Mouse (Mus musculus): ENCODE measurements at regions not wholly inside any gene's neighbourhood (a gene's known extent, or its start where the extent isn't known, plus 50 kb on each side); places are given as distances from the start of the nearest gene placed in this dataset.
A peak's percentile ranks its signal among the peaks of the same experiment; 100 is the strongest.
"Not testable (repeated sequence)": the region's sequence is repeated elsewhere in the genome, so short reads cannot be mapped to it uniquely, and the experiment has no call there.

DNA sequence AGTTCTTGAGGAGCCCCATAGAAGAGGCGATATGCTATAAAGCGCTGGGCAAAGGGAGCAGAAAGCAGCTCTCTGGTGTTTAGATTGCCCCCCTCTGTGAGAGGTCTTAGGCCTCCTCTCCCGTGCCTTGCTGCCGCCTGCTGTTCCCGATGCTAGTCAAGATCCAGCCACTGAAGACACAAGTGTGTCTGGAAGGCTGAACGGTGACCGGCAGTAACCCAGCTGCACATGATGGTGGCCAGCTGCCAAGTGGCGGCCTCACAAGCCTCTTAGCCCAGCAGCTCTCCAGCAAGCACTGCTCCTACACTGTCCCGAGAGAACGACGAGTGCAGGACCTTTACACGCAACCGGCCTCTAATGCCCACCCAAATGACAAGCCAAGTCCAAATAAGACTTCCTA is 104.1 kb upstream of the Abca1 start:
- DNase-seq (ENCODE audit: low spot score), result peak; percentile 88

DNA sequence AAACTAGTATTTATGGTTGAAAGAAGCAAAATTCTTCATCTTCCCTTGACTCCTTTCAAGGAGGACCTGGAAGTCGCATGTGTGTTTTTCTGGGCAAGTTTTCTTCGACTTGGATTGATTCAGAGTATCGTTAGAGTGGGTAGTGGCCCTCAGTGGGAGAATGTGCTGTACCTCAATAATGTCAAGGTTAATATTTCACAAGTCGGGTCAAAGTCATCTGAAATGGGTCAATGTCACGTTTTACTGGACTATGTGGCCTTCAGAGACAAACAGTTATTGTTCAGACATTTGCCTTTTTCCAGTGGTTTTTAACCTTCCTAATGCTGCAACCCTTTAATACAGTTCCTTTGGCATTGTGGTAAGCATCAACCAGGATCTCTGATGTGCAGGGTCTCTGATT is 102.8 kb upstream of the Abca1 start:
- no peak for DNase-seq (ENCODE audit: low spot score)

DNA sequence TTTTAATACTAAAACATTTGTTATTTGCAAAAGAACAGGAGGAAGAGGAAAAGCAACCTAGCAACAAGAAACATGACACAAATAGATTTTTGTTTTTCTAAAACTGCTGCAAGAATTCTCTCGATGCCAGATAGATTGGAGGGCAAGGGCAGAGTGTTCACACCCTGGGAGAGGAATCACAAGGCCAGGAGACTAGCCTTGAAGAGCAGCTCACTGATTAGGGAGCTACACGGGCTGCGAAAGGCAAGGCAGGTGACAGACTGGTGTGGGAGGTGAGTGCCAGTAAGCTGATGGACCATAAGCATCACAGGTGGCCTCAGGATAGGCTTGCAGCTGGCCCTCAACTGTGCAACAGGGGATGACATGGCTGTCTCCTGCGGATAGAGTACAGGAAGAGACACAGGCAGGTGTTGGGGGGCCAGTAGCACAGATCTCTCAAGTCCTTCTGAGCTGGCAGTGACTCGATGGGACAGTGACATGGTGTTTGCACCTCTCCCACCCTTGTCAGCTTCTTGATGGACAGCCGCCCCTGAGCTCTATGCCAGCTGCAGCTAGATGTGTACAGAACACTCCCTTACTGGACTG is 102.0 kb upstream of the Abca1 start:
- DNase-seq (ENCODE audit: low spot score), result no peak

DNA sequence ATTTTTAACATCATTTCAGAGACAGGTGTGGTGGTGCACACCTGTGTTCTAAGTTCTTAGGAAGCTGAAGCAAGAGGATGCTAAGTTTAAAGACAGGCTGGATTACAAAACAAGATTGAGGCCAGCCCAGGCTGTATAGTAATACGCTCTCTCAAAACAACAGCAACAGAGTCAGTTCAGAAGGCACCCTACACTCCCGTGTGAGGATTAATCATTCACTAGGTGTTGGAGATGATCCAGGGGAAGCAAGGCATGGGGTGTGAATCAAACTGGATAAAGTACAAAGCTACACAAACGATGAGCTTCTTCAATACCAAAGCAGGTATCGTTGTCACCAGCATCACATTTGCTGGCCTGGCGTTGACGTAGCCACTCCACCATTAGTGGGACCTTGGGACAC is 99.3 kb upstream of the Abca1 start:
- DNase-seq (ENCODE audit: low spot score), result no peak

DNA sequence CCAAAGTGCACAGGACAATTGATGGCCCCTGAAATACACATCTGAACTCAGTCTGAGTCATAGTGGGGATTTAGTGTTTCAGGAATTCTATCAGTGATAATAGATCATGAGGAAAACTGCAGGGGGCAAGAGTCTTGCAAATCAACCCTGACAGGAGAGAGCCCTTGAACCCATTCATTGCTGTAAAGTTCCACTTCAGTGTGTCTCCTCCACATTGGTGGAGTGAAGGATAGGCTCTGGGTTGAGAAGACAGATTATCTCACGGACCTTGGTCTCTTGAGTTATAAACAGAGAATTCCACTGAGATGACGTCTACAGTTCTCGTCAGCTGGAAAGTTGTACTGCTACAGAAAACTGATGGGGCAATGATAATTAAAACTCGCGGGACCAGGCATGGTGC is 97.3 kb upstream of the Abca1 start:
- DNase-seq (ENCODE audit: low spot score), result no peak

- no peak for DNase-seq (ENCODE audit: low spot score)
Measured at GRCm38 (mm10) chr4:53254483-53254882, 94.8 kb upstream of the Abca1 start.

DNA sequence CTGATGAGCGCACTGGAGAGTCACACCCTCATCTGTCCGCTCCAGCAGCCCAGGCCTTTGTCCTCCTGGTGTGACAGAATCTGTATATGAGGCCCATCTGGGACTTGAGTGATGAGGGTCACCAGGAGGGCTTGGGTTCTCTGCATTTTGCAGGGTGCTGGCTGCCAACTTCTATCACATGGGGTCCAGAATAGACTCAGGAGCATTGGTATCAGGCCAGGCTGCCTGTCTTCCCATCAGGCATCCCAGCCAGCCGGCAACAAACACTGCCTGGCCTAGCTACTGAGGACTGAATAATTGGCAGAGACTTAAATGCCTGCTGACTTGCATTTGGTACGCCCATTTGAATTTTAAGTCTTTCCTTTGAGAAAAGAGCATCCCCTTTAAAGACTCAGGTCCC is 94.0 kb upstream of the Abca1 start:
- DNase-seq (ENCODE audit: low spot score), result no peak

GRCm38 (mm10) chr4:53250325-53250724 is 90.6 kb upstream of the Abca1 start:
- DNase-seq (ENCODE audit: low spot score), result no peak

- no peak for DNase-seq (ENCODE audit: low spot score)
Measured at GRCm38 (mm10) chr4:53246083-53246747, 86.5 kb upstream of the Abca1 start.

GRCm38 (mm10) chr4:53245553-53245952 is 85.9 kb upstream of the Abca1 start:
- DNase-seq (ENCODE audit: low spot score), result no peak

- DNase-seq (ENCODE audit: low spot score), result not testable (repeated sequence)
Measured at GRCm38 (mm10) chr4:53243473-53243872, 83.8 kb upstream of the Abca1 start.

DNA sequence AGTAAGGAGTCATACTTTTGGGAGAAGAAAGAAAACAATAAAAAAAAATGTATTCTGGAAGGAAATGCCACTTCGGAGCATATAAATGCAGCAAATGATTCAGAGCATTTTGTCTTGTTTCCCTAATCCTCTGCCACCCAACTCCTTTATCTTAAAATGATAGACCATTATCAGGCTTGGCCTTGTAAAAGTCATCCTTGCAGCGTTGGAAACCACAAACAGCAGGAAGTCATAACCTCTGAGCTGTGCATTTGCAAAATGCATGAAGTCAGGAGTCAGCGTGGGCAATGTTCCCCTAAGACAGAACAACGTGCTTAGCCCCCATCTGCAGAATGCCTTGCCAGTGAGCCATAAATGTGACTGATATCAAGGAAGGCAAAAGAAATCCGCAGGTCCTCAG is 80.2 kb upstream of the Abca1 start:
- no peak for DNase-seq (ENCODE audit: low spot score)

DNA sequence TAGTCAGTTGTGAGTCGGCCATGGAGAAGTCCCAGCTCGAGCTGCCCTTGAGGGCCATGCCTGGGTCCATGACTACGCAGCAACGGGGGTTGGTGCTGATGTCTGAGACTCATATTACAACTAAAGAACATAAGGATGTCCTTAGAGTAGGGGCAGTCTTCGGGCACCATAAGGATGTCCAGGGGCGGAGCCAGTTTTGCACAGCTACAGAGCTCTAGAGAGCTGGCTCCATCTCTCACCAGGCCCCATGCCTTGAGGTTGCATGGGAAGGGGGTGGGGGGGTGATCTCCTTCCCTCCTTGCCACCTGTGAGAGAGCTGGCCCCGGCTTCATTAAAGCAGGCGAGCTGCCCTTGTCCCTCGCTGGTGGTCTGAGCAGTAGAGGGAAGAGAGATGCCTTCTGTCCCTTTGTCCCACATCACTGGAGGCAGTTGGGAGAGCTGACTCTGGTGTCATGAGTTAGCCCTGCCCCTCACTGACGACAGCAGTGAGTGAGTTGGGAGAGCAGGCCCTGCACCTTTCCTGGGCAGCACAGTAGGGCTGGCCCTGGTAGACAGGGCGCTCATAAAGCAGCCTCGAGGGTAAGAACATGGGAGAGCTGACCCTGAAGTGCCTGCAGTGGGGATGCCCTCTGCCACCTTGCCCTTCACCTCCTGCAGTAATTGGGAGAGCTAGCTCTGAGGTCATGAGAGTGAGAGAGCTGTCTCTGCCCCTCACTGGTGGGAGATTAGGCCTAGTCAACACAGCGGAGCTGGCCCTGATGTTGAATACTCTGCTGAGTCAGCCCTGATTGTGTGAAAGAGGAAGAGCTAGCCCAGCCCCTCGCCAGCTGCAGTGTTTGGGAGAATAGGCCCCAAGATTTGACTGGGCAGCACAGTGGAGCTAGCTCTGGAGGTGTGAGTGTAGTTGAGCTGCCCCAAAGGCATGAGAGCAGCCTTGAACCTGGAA is 78.9 kb upstream of the Abca1 start:
- DNase-seq (ENCODE audit: low spot score), result no peak

- DNase-seq (ENCODE audit: low spot score), result no peak
Measured at GRCm38 (mm10) chr4:53235870-53236269, 76.2 kb upstream of the Abca1 start.

GRCm38 (mm10) chr4:53232436-53232835 is 72.7 kb upstream of the Abca1 start:
- no peak for DNase-seq (ENCODE audit: low spot score)

DNA sequence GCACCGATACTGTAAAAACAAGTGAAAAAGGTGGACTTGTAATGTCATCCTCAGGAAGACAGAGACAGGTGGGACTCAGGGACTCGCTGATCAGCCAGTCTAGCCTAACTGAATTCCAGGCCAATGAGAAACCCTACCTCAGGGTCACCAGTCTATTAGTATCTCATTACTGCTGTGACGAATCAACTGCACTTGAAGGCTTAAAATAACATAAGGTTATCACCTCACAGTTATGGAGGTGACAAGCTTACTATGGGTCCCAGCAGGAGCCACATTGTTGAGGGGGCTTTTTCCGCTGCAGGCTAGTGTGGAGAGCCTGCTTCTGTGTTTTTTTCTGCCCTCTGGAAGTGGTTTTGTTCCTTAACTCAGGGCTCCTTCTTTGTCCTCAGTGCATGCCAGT is 72.2 kb upstream of the Abca1 start:
- no peak for DNase-seq (ENCODE audit: low spot score)

DNA sequence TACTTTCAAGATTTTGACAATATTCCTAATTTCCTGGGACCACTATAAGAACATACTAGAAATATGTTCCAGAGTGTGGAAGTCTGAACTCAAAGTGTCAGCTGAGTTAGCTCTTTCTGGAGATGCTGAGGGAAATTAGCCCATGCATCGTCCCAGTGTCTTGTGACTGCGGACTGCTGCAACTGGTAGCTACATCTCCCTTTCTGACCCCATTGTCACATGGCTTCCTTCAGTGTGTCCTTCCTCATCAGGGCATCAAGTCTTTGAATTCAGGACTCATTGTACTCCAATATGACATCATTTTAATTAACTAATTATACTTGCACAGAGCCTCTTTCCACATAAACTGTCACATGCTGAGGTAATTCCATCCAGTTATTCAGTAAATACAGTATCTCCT is 71.4 kb upstream of the Abca1 start:
- no peak for DNase-seq (ENCODE audit: low spot score)

- no peak for DNase-seq (ENCODE audit: low spot score)
Measured at GRCm38 (mm10) chr4:53228444-53228843, 68.7 kb upstream of the Abca1 start.

DNA sequence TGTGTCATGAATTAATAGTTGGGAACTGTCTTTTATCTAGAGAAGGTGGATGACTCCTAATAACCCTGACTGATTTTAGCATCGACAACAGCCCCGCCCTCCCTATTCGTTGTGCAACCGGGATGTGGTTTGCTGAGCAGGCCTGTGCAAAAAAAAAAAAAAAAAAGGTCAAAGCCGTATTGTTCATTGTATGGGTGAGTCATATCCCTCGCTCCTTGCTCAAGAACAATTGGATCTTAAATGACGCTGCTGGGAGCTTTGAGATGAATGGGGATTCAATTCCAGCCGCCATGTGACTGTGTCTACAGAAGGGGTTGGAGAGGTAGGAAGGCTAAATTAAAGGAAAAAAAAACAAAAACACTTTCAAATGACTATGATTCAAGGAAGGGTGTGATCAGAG is 68.1 kb upstream of the Abca1 start:
- peak; percentile 62 for DNase-seq (ENCODE audit: low spot score)

- DNase-seq (ENCODE audit: low spot score), result peak; percentile 72
Measured at GRCm38 (mm10) chr4:53227071-53227470, 67.4 kb upstream of the Abca1 start.

GRCm38 (mm10) chr4:53226376-53226775 is 66.7 kb upstream of the Abca1 start:
- peak; percentile 63 for DNase-seq (ENCODE audit: low spot score)

DNA sequence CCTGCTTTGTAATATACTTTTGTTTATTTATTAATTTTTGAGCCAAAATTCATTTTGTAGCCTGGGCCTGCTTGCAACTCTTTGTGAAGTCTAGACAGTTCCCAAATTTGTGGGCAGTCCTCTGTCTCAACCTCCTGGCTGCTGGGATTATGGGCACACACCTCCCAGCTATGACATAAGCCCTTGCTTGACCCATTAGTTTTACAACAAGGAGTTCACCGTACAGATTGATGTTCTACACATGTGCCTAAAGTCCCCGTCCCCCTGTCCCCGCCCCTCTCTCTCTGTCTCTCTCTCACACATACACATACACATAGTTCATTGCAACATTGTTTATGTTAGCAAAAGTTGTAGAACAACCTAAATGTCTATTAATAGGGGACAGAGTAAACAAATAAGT is 63.7 kb upstream of the Abca1 start:
- no peak for DNase-seq (ENCODE audit: low spot score)

DNA sequence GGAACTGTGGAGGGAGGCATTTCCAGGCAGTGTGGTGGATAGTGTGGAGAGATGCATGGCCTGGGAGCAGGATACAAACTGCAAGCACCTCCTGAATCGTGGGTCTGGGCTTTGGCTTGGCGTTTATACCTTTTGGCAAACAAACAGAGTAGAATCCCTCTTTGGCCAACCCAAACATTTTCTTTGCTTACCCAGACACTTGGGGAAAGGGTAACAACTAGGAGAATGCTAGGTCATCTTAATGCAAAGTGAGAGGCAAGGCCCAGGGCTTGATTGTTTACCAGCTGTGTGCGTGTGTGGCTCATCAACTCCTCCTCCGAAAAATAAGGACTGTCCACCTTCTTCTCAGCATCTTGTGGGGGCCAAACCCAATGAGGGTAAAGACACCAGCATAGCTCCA is 61.1 kb upstream of the Abca1 start:
- DNase-seq (ENCODE audit: low spot score), result no peak

All from lung, postnatal 25 days (tissue).